Mouse (Mus musculus): ENCODE measurements at regions not wholly inside any gene's neighbourhood (a gene's known extent, or its start where the extent isn't known, plus 50 kb on each side); places are given as distances from the start of the nearest gene placed in this dataset.

- Histone ChIP-seq H3K36me3 (ENCODE audit: control insufficient read depth, insufficient read depth, low read length) (no peaks in the 10 kb centered on the region), H3K9me3 (ENCODE audit: control insufficient read depth, low read length) (no peaks in the 10 kb centered on the region), H3K27ac (replicated peaks; ENCODE audit: low read depth, low read length) (no peak overlapping the region), H3K4me3 (replicated peaks; ENCODE audit: low read length) (no peak overlapping the region), H3K9ac (ENCODE audit: low read depth, low read length, severe bottlenecking) (no peak overlapping the region), H3K4me2 (replicated peaks; ENCODE audit: low read depth, low read length, severe bottlenecking) (no peak overlapping the region), H3K4me1 (ENCODE audit: control insufficient read depth, insufficient read depth, low read length) (no peaks in the 10 kb centered on the region), H3K27me3 (ENCODE audit: control insufficient read depth, insufficient read depth, low read length) (no peaks in the 10 kb centered on the region)
- ATAC-seq (ENCODE audit: low FRiP score, low read depth), result no peak
- DNase-seq (ENCODE audit: low spot score), result no peak
- no peak for TF ChIP-seq POLR2A (IDR thresholded peaks at IDR 0.05; ENCODE audit: borderline replicate concordance, extremely low read depth, insufficient read depth, insufficient read length)
- 85% methylated on average over 7 of the region's 7 CpGs for WGBS
Measured at GRCm38 (mm10) chr15:90733891-90734290, 54.7 kb upstream of the Cpne8 start.
